Mouse (Mus musculus) ovary, postnatal 10 days (tissue): ENCODE measurements at regions not wholly inside any gene's neighbourhood (a gene's known extent, or its start where the extent isn't known, plus 50 kb on each side); places are given as distances from the start of the nearest gene placed in this dataset.
"Not testable (repeated sequence)": the region's sequence is repeated elsewhere in the genome, so short reads cannot be mapped to it uniquely, and the experiment has no call there.

Experiments
- DNase-seq: peaks from one replicate; pipeline ENCODE4 v3.0.0; 2022; ENCODE audit warnings: low spot score

- no peak for DNase-seq
Measured at GRCm38 (mm10) chr2:114723971-114724666, 69.4 kb upstream of the Dph6 start.

- no peak for DNase-seq
Measured at GRCm38 (mm10) chr2:114727197-114727596, 72.4 kb upstream of the Dph6 start.

GRCm38 (mm10) chr2:114734861-114735569 lies 80.3 kb upstream of the Dph6 start:
- DNase-seq = no peak

- no peak for DNase-seq
Measured at GRCm38 (mm10) chr2:114739421-114740212, 84.9 kb upstream of the Dph6 start.

GRCm38 (mm10) chr2:114763276-114763675 lies 108.5 kb upstream of the Dph6 start:
- no peak for DNase-seq

- not testable (repeated sequence) for DNase-seq
Measured at GRCm38 (mm10) chr2:114773723-114774122, 119.0 kb upstream of the Dph6 start.

- no peak for DNase-seq
Measured at GRCm38 (mm10) chr2:114774278-114774677, 119.5 kb upstream of the Dph6 start.

- no peak for DNase-seq
Measured at GRCm38 (mm10) chr2:114775532-114775931, 120.8 kb upstream of the Dph6 start.

- DNase-seq = no peak
Measured at GRCm38 (mm10) chr2:114776176-114776575, 121.4 kb upstream of the Dph6 start.

GRCm38 (mm10) chr2:114782450-114782849 lies 127.7 kb upstream of the Dph6 start:
- no peak for DNase-seq

- no peak for DNase-seq
Measured at GRCm38 (mm10) chr2:114784191-114784590, 129.4 kb upstream of the Dph6 start.

GRCm38 (mm10) chr2:114788251-114788650 lies 133.5 kb upstream of the Dph6 start:
- no peak for DNase-seq

- DNase-seq = no peak
Measured at GRCm38 (mm10) chr2:114796630-114797290, 142.0 kb upstream of the Dph6 start.

GRCm38 (mm10) chr2:114797291-114797650 lies 142.5 kb upstream of the Dph6 start:
- DNase-seq = no peak

GRCm38 (mm10) chr2:114803241-114803640 lies 148.5 kb upstream of the Dph6 start:
- DNase-seq = no peak

GRCm38 (mm10) chr2:114803928-114804327 lies 149.2 kb upstream of the Dph6 start:
- DNase-seq = no peak

GRCm38 (mm10) chr2:114805436-114806047 lies 150.8 kb upstream of the Dph6 start:
- DNase-seq = no peak

- DNase-seq = no peak
Measured at GRCm38 (mm10) chr2:114808046-114808445, 153.3 kb upstream of the Dph6 start.

GRCm38 (mm10) chr2:114812141-114812902 lies 157.6 kb upstream of the Dph6 start:
- no peak for DNase-seq

GRCm38 (mm10) chr2:114812903-114813290 lies 158.1 kb upstream of the Dph6 start:
- no peak for DNase-seq

GRCm38 (mm10) chr2:114822657-114823056 lies 167.9 kb upstream of the Dph6 start:
- no peak for DNase-seq
